Mouse (Mus musculus): ENCODE results near the gene Fam184a.
A peak's percentile ranks its signal among the peaks of the same experiment; 100 is the strongest.
"Not testable (repeated sequence)": the region's sequence is repeated elsewhere in the genome, so short reads cannot be mapped to it uniquely, and the experiment has no call there.

Fam184a gene

DNA sequence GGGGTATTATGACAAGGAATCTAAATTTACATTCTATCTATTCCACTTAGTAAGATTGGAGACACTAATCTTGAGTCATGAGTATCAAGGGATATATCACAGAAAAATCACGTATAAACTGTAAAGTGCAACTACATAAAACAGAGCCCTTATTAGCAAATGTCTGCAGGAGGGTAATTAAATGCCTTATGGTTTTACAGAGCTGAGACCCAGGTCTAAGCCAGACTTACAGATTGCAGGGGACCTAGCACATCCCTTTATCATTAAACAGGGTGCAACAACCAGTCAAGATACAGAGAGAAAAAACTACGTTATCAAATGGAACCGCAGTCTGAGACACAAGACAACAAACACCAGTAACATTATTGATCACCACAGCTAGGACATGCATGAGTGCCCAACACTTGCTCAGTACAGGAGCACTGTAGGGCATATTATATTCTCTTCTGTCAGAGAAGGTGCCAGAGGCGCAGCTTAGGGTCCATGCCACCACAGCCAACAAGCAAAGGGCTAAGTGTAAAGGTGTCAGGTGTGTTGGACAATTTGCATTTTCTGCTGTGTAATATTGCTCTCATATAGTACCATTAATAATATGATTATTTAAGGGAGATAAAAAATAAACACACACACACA lies 61.9 kb downstream of the Fam184a start:
- no peak for DNase-seq (ENCODE audit: low read depth)

DNA sequence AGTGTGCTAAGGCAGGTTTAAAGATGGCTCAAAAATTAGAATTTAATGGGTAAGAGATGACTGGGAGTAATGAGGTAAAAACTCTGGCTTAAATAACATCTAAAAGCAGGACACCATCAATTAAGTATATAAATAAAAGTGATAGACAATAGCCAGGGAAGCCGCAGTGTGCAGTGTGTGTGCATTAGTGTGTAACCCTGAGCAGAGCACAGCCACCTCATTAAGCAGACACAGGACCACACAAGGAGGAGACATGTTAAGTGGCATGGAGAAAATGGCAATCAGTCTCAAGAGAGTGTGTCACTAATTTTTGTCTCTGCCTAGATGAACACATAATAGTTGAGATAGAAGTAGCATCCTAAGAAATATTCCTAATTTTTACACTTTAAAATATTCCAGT lies 62.4 kb downstream of the Fam184a start:
- no peak for DNase-seq (ENCODE audit: low read depth)

DNA sequence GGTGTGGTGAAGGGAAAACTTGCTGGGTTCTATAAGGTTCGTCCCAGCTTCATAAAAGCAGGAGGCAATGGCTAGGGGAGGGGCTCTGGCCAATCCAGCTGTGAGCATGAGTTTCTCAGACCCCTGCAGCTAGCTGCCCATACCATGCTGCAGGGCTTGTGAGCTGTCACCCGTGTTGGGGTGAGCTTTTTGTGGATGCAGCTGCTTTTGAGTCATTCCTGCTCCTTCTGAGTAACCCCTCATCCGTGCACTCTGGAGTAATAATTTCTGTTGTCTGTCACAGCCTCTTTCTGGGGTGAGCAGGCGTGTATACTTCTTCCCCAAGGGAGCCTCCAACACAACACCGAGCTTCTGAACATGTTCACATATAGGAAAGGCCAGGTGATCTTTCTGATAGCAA lies 63.0 kb downstream of the Fam184a start:
- DNase-seq (ENCODE audit: low read depth), result no peak

DNA sequence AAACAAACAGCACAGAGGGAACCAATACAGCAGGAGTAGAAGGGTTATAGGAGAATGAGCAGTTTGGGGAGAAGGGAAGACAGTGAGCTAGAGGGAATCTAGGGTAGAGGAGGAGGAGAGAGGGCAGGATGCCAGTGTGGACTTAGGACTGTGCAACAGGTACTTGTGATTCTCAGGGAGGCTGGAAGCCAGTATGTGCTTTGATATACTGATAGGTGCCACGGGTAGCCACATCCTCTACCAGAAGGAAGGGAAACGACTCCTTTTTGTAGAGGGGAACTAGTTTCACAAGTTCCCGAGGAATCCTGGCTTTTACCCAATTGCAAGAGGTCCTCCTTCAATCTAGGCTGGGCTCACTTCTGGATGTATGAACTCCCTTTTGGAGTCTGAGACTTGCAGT lies 65.1 kb downstream of the Fam184a start:
- DNase-seq (ENCODE audit: low read depth), result no peak

DNA sequence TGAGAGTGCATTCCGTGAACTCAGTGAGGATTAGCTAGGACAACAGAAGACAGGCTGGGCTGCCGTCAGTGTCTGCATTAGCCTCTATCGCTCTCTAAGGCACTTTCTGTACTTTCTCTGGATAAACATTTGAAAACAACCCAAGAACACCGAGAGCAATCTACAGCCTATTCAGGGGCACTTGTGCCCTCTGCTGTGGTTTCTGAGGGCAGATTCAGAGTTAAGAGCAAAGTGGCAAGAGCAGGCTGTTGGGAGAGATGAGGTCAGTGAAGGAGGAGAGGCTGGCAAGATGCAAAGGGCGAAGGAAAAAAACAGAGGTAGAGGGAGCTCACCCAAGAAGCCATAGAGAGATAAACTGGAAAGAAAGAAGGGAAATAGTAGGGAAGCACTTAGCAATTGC lies 67.7 kb downstream of the Fam184a start:
- DNase-seq (ENCODE audit: low read depth), result no peak

GRCm38 (mm10) chr10:53679690-53680557 lies 71.0 kb downstream of the Fam184a start:
- DNase-seq (ENCODE audit: low read depth), result no peak

DNA sequence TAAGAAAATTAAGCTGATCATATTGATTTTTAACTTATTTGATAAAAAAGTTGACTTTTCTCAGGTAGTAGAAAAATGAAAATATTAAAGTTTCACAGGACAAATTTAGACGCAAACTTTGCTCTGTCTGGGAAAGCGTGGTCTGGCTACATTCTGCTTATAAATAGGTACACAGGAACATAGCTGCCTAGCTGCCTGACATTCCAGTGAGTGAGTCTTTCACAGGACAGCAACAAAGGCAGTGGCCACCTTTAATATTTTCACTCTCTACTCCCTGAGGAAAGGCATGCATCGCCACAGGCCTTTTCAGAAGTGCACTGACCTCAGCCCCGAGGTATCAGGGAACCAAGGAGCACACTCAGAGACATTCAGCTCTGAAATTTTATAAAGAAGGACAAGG lies 89.1 kb downstream of the Fam184a start:
- DNase-seq (ENCODE audit: low read depth), result no peak

DNA sequence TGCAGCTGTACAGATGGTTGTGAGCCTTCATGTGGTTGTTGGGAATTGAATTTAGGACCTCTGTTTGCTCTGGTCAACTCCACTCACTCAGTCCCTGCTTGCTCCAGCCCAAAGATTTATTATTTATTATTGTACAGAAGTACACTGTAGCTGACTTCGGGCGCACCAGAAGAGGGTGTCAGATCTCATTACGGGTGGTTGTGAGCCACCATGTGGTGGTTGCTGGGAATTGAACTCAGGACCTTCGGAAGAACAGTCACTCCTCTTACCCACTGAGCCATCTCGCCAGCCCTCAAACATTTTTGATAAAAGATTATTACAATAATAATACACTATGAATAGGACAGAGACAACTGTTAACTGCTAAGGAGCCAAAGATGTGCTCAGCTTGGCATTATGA lies 96.7 kb downstream of the Fam184a start:
- not testable (repeated sequence) for DNase-seq (ENCODE audit: low read depth)

GRCm38 (mm10) chr10:53650683-53651082 lies 100.2 kb downstream of the Fam184a start:
- peak; percentile 15 for DNase-seq (ENCODE audit: low read depth)

DNA sequence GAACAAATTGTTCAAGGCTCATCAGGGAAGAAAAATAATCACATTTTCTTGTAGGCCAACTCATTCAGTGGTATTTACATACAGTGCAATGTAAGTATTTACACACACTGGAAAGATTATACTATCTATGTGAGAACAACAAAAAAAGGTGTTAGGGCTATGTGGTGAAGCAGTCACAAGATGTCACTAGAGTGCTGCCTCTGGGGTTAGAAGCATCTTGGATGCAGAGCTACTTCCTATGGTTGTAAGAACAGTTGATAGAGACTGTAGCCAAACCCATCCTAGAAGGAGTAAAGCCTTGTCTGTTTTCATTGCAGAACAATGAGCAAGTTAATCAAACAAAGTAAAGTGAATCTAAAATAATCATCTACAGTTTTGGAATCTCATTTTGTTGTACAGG lies 109.4 kb downstream of the Fam184a start:
- DNase-seq (ENCODE audit: low read depth), result peak; percentile 45

DNA sequence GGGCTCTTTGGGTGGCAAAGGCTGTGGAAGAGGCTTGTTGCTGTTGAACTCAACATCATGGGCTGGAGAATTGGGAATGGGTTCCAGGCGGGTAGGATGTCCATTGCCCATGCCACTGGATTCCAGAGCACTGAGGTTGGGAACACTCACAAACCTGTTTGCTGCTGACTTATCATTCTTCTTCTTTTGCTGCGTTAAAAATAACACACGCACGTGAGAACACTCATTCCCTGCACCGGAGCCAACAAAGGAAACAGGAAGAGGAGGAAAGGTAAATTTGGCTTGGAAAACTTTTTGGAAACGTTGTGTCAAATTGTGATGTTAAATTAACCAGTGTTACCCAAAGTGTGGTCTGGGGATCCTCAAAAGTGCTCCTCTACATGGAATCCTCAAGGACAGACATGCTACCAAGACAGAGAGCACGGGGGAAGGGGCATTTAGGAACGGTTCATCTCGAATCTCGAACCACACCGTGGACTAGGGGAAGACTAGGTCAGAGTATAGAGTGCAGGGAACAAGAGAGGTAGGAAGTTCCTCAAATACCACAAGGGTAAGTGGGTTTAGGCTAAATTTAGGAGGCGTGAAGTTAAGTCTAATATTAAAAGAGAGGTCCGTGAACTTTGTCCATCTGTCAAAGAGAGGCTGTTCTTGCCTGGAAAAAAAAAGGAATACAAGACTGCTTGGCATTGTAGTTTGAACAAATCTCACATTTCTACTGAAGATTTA lies 115.5 kb downstream of the Fam184a start:
- DNase-seq (ENCODE audit: low read depth), result no peak

- no peak for DNase-seq (ENCODE audit: low read depth)
Measured at GRCm38 (mm10) chr10:53634160-53634559, 116.8 kb downstream of the Fam184a start.

DNA sequence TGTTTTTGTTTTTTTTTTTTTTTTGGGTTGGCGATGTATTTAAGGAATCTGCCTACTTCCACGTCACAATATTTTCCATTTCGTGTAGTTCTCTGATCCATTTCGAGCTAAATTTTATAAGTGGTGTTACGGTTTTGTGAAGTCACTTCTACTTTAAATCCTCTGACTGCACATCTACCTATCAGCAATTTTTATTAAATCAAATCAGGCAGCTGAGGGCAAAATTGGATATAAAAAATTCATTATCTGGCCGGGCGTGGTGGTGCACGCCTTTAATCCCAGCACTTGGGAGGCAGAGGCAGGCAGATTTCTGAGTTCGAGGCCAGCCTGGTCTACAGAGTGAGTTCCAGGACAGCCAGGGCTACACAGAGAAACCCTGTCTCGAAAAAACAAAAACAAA lies 120.6 kb downstream of the Fam184a start, which contains the start of gene Mcm9:
Gene Mcm9, minus strand, starts transcription at position 101 of the 400 bp plus-strand sequence.
- DNase-seq (ENCODE audit: low read depth), result not testable (repeated sequence)

- peak; percentile 96 for DNase-seq (ENCODE audit: low read depth)
Measured at GRCm38 (mm10) chr10:53629918-53630250, 121.0 kb downstream of the Fam184a start.

- peak; percentile 96 for DNase-seq (ENCODE audit: low read depth)
Measured at GRCm38 (mm10) chr10:53629247-53629917, 121.5 kb downstream of the Fam184a start.

- DNase-seq (ENCODE audit: low read depth), result no peak
Measured at GRCm38 (mm10) chr10:53615850-53616616, 134.9 kb downstream of the Fam184a start.

DNA sequence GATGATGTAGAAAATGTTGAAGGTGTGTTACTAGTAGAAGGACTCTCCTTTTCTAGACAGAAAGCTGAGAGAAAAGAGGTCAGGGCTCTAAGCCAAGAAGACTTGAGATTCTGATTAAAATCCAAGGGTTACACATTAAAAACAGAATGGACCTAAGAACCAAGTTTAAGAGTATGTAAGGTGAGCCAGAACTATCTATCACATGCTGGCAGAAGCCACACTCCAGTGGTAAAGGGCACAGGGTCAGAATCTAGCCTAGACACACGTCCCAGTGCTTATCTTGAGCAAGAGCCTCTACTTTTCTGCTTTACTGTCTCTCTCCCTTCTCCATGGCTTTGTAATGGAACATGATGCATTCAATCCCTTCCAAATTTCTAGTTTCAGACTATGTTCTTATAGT lies 137.0 kb downstream of the Fam184a start:
- no peak for DNase-seq (ENCODE audit: low read depth)

- DNase-seq (ENCODE audit: low read depth), result no peak
Measured at GRCm38 (mm10) chr10:53612172-53612571, 138.8 kb downstream of the Fam184a start.

DNA sequence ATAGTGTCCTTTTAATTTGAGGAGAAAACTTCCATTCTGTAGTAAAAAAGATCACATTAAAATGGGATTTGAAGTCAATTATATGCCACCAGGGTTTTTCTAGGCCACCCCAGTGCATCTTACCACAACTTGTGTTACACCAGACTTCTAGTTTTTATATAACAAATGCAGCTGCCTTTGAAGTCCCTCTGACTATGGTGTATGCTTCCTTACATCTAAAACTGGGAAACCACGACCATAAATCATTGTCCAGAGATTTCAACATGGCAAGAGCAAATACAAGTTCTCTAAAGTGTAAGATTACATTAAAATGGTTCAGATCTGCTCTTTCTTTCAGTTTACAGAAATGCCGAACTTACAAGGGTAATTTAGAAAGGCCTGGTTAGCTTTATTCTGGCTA lies 142.6 kb downstream of the Fam184a start:
- DNase-seq (ENCODE audit: low read depth), result no peak

- DNase-seq (ENCODE audit: low read depth), result no peak
Measured at GRCm38 (mm10) chr10:53605328-53605727, 145.6 kb downstream of the Fam184a start.

GRCm38 (mm10) chr10:53598821-53599220 lies 152.1 kb downstream of the Fam184a start:
- peak; percentile 25 for DNase-seq (ENCODE audit: low read depth)
